Mouse (Mus musculus) stomach, adult 2 months (tissue): ENCODE measurements around the gene Lgsn. TPM values are rescaled to one million over a fixed set of nuclear protein-coding genes. Genes with fewer than 3 reads are reported as not detected.

Source experiments
- polyA plus RNA-seq: library from polyadenylated mRNA; depleted of rRNA; stranded (reverse); fragments of >200 nt; gene quantifications from 2 replicates; pipeline ENCODE4 v1.2.3, GENCODE M21; 2012; rRNA removed

The Lgsn gene
- polyA plus RNA-seq = not detected in 2 replicates

GRCm38 (mm10) chr1:31176101-31176500 lies at the start of gene Lgsn:
Gene Lgsn, plus strand, starts transcription at chr1:31176401.

DNA sequence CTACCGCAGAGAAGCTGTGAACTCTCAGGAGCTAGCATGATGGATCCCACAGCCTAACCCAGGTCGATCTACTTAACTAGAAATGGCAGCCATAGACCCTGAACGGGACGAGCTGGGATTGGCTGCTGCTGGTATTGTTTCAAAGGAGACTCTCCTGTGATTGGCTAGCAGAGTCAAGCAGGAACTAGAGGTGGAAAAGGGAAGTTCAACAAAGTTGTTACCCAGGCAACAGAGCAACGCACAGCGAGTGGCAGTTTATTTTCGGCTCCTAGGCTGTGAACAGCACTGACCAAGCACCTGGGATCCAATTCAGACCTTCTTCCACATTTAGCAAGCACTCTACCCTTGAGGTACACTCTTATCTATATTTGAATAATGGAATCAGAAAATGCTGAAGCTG lies 46.4 kb downstream of the Lgsn start, which contains the start of the genes 4931428L18Rik and Pih1d3:
TSS of gene 4931428L18Rik (minus strand) at position 121 of the 400 bp plus-strand sequence.
TSS of gene Pih1d3 (plus strand) at position 275 of the 400 bp plus-strand sequence.

Other genes starting within 250 kb of the Lgsn start
- not detected in 2 replicates for gene AC153137.1, start 198.4 kb upstream of the Lgsn start, polyA plus RNA-seq
- not detected in 2 replicates for gene 4931428L18Rik, start 46.3 kb downstream of the Lgsn start, polyA plus RNA-seq
- gene Pih1d3, start 46.4 kb downstream of the Lgsn start, polyA plus RNA-seq = not detected in 2 replicates